Mouse (Mus musculus) stomach, embryonic 16.5 days (tissue): ENCODE measurements around the gene Spcs2. TPM values are rescaled to one million over a fixed set of nuclear protein-coding genes. Genes with fewer than 3 reads are reported as not detected.

Experiments used
- ATAC-seq: fragments of 200-750 bp; cut with Nextera tagmentation; 2 replicates; pipeline ENCODE4 v1.8.0; 2017; ENCODE audit warnings: moderate number of reproducible peaks, moderate TSS enrichment; ENCODE audit not compliant: insufficient read depth, low FRiP score
- H3K27ac ChIP-seq: fragments of 300-500 bp; sonication (generic); 2 replicates; pipeline ENCODE4 v1.5.1; 2014; ENCODE audit warnings: low read length
- H3K27me3 ChIP-seq: fragments of 300-500 bp; sonication (generic); 2 replicates; pipeline ENCODE4 v1.6.1; 2014; ENCODE audit warnings: low read length, control low read depth, mixed read lengths; ENCODE audit not compliant: control insufficient read depth, insufficient read depth
- H3K36me3 ChIP-seq: fragments of 300-500 bp; sonication (generic); 2 replicates; pipeline ENCODE4 v1.6.1; 2014; ENCODE audit warnings: low read length; ENCODE audit not compliant: control insufficient read depth, insufficient read depth
- H3K4me1 ChIP-seq: fragments of 300-500 bp; sonication (generic); 2 replicates; pipeline ENCODE4 v1.6.1; 2014; ENCODE audit warnings: low read length, control low read depth, mixed read lengths; ENCODE audit not compliant: control insufficient read depth, insufficient read depth
- H3K4me2 ChIP-seq: fragments of 300-500 bp; sonication (generic); 2 replicates; pipeline ENCODE4 v1.6.1; 2014; ENCODE audit warnings: low read depth, low read length, mixed read lengths
- H3K4me3 ChIP-seq: fragments of 300-500 bp; sonication (generic); replicated peaks from 2 replicates; pipeline ENCODE4 v1.5.1; 2014; ENCODE audit warnings: mild to moderate bottlenecking, low read length
- H3K9ac ChIP-seq: fragments of 300-500 bp; sonication (generic); 2 replicates; pipeline ENCODE4 v1.6.1; 2014; ENCODE audit warnings: low read length
- H3K9me3 ChIP-seq: fragments of 300-500 bp; sonication (generic); replicated peaks from 2 replicates; pipeline ENCODE4 v1.6.1; 2016; ENCODE audit warnings: low read length, control low read depth; ENCODE audit not compliant: control insufficient read depth
- WGBS: fragments of 180-500 bp; shearing (Covaris S2); extraction: QIAGEN DNeasy Blood & Tissue Kit; methylation state at CpG from one replicate; pipeline ENCODE4 v1.1.7; 2014; 5-methylcytosine and 5-hydroxymethylcytosine counted together
- polyA plus RNA-seq: library from polyadenylated mRNA; unstranded; fragments of >200 nt; fragmentation: Nextera tagmentation; extraction: Ambion mirVana; gene quantifications from 2 replicates; pipeline ENCODE4 v1.2.1, GENCODE M21; 2015

The Spcs2 gene
- polyA plus RNA-seq, 1 experiment from 2014 or later = 373 TPM

GRCm38 (mm10) chr7:99854311-99854710, 9.0 kb downstream of the Spcs2 start:
- ATAC-seq = no peak
- Histone ChIP-seq H3K9ac (no peak overlapping the region), H3K4me3 (no peak overlapping the region), H3K27me3 (no peaks in the 10 kb centered on the region), H3K9me3 (no peaks in the 10 kb centered on the region), H3K4me1 (peaks cover 16% of the 10 kb centered on the region), H3K4me2 (no peak overlapping the region), H3K27ac (no peak overlapping the region), H3K36me3 (no peaks in the 10 kb centered on the region)
- WGBS = 82% methylated on average over 4 of the region's 4 CpGs

- no peak overlapping the region for H3K27ac ChIP-seq
- no peak for ATAC-seq
- H3K36me3 ChIP-seq = 0 out of 2 replicates have a peak, but pooled peaks cover under 1% of the 10 kb centered on the region
- 80% methylated on average over 7 of the region's 7 CpGs for WGBS
- H3K9me3 ChIP-seq = no peaks in the 10 kb centered on the region
- H3K4me3 ChIP-seq = no peak overlapping the region
- no peak overlapping the region for H3K9ac ChIP-seq
- H3K4me2 ChIP-seq = no peak overlapping the region
- H3K27me3 ChIP-seq = no peaks in the 10 kb centered on the region
- H3K4me1 ChIP-seq = peaks cover 16% of the 10 kb centered on the region
Measured at GRCm38 (mm10) chr7:99853350-99853749, 9.9 kb downstream of the Spcs2 start.

DNA sequence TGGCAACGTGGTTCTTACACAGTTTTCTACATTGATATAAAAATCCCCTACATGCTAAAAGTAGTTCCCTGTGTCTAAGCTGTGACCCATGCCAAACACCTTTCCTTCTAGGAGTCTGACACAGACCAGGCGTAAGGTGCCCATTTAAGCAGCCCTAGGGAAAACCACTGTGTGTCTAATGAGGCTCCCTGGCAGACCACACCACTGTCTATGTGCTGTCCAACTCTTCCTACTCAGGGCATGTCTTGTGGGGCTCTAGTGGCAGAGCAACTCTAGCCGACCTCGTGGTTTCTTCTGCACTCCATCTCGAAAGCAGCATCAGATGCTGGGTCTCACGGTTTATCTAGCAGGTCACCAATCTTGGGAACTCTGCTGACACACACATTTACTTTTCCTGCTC, 11.6 kb downstream of the Spcs2 start:
- Histone ChIP-seq H3K4me3 (no peak overlapping the region), H3K9ac (no peak overlapping the region), H3K9me3 (no peaks in the 10 kb centered on the region), H3K36me3 (peaks cover 7% of the 10 kb centered on the region; the same call in 1 of the 2 replicates), H3K4me1 (peaks cover 6% of the 10 kb centered on the region; the same call in 1 of the 2 replicates), H3K27ac (no peak overlapping the region), H3K27me3 (no peaks in the 10 kb centered on the region), H3K4me2 (no peak overlapping the region)
- no peak for ATAC-seq
- 87% methylated on average over 6 of the region's 6 CpGs for WGBS

GRCm38 (mm10) chr7:99851121-99851520, 12.1 kb downstream of the Spcs2 start:
- H3K4me3 ChIP-seq = no peak overlapping the region

DNA sequence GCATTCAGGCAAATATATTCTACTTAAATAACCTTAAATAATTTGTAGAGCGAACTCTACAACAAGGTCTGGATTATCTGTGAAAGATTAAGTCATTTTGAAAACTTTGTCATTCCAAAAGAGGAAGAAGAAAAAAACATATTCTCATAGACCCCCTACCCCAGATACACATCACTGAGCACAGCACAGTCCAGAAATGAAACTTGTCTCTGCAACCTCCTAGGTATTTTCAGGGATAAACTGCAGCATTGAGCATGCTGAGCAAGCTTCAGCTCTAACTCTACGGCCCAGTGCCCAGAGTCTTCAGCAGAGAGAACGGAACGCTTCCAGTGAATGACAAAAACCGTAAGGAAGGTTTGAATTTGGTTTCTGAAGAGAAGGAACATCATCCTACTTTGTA, 12.7 kb downstream of the Spcs2 start:
- Histone ChIP-seq H3K9me3 (no peaks in the 10 kb centered on the region), H3K4me1 (no peaks in the 10 kb centered on the region), H3K4me3 (no peak overlapping the region), H3K4me2 (no peak overlapping the region), H3K27ac (no peak overlapping the region), H3K27me3 (no peaks in the 10 kb centered on the region), H3K9ac (no peak overlapping the region), H3K36me3 (peaks cover 7% of the 10 kb centered on the region; the same call in 1 of the 2 replicates)
- 93% methylated on average over 5 of the region's 5 CpGs for WGBS
- ATAC-seq = no peak

More at GRCm38 (mm10) chr7:99851121-99851520, 12.1 kb downstream of the Spcs2 start:
- no peaks in the 10 kb centered on the region for H3K9me3 ChIP-seq
- no peak overlapping the region for H3K9ac ChIP-seq
- no peak overlapping the region for H3K27ac ChIP-seq
- H3K36me3 ChIP-seq = peaks cover 7% of the 10 kb centered on the region; the same call in 1 of the 2 replicates
- no peak overlapping the region for H3K4me2 ChIP-seq
- no peak for ATAC-seq
- peaks cover under 1% of the 10 kb centered on the region; the same call in 1 of the 2 replicates for H3K4me1 ChIP-seq
- no peaks in the 10 kb centered on the region for H3K27me3 ChIP-seq
- WGBS = 78% methylated on average over 1 of the region's 1 CpGs

GRCm38 (mm10) chr7:99845533-99846236, 17.6 kb downstream of the Spcs2 start:
- Histone ChIP-seq H3K4me2 (no peak overlapping the region), H3K4me3 (no peak overlapping the region), H3K9ac (no peak overlapping the region), H3K27me3 (no peaks in the 10 kb centered on the region), H3K36me3 (peaks cover 9% of the 10 kb centered on the region; the same call in 1 of the 2 replicates), H3K4me1 (no peaks in the 10 kb centered on the region), H3K27ac (no peak overlapping the region), H3K9me3 (no peaks in the 10 kb centered on the region)
- ATAC-seq = no peak
- 88% methylated on average over 8 of the region's 8 CpGs for WGBS

GRCm38 (mm10) chr7:99838241-99838640, 25.0 kb downstream of the Spcs2 start:
- peaks cover 12% of the 10 kb centered on the region; the same call in 1 of the 2 replicates for H3K36me3 ChIP-seq
- H3K4me1 ChIP-seq = peaks cover 11% of the 10 kb centered on the region
- WGBS = 66% methylated on average over 3 of the region's 3 CpGs
- no peak overlapping the region for H3K9ac ChIP-seq
- H3K9me3 ChIP-seq = no peaks in the 10 kb centered on the region
- peak overlapping the region; percentile 69 for H3K27ac ChIP-seq
- no peak overlapping the region for H3K4me2 ChIP-seq
- no peak overlapping the region for H3K4me3 ChIP-seq
- no peak for ATAC-seq
- H3K27me3 ChIP-seq = no peaks in the 10 kb centered on the region

- H3K4me3 ChIP-seq = no peak overlapping the region
- H3K4me1 ChIP-seq = peaks cover 11% of the 10 kb centered on the region
- no peaks in the 10 kb centered on the region for H3K27me3 ChIP-seq
- peaks cover 12% of the 10 kb centered on the region; the same call in 1 of the 2 replicates for H3K36me3 ChIP-seq
- no peaks in the 10 kb centered on the region for H3K9me3 ChIP-seq
- H3K27ac ChIP-seq = peak overlapping the region; percentile 69
- peak; percentile 47; the same call in 1 of the 2 replicates for ATAC-seq
- H3K9ac ChIP-seq = no peak overlapping the region
- no peak overlapping the region for H3K4me2 ChIP-seq
- 47% methylated on average over 6 of the region's 6 CpGs for WGBS
Measured at GRCm38 (mm10) chr7:99837358-99838071, 25.7 kb downstream of the Spcs2 start.

- Histone ChIP-seq H3K27me3 (no peaks in the 10 kb centered on the region), H3K9me3 (no peaks in the 10 kb centered on the region), H3K4me2 (no peak overlapping the region), H3K4me1 (peaks cover 11% of the 10 kb centered on the region), H3K36me3 (peaks cover 12% of the 10 kb centered on the region; the same call in 1 of the 2 replicates), H3K27ac (peak overlapping the region; percentile 24; the same call in 1 of the 2 replicates), H3K4me3 (no peak overlapping the region), H3K9ac (no peak overlapping the region)
- 37% methylated on average over 4 of the region's 4 CpGs for WGBS
- ATAC-seq = peak; percentile 56; the same call in 1 of the 2 replicates
Measured at GRCm38 (mm10) chr7:99836781-99837180, 26.5 kb downstream of the Spcs2 start.
